Mouse (Mus musculus): Measurements from ENCODE around the gene Zfp385c. TPM values are rescaled to one million over a fixed set of nuclear protein-coding genes. Genes with fewer than 3 reads are reported as not detected.
"Not testable (repeated sequence)": the region's sequence is repeated elsewhere in the genome, so short reads cannot be mapped to it uniquely, and the experiment has no call there.

The Zfp385c gene
- polyA plus RNA-seq, 1 experiment from 2014 or later = 2.3 TPM

DNA sequence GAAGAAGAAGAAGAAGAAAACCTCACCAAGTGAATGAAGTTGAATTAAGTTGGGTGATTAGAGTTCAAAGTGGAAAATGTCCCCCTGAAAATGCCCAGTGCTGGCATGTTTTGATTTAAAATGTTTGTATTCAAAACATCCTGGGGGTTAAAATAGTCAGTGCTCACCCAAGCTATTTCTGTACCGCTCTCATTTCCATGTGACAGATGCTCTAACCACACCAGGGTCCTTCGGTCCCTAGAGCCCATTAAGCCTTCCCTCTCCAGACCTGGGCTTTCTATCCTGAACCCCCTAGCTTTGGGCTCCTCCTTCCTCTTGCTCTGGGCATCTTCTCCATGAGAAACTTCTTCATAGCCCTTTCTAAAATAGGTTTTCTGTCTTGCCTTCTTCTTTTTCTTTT lies 8.2 kb downstream of the Zfp385c start:
- no peak for ATAC-seq (ENCODE audit: insufficient number of reproducible peaks, insufficient read depth, low FRiP score, low TSS enrichment, low read depth)
- no peaks in the 10 kb centered on the region for H3K9me3 ChIP-seq
- H3K9ac ChIP-seq = no peak overlapping the region
- H3K4me1 ChIP-seq = no peaks in the 10 kb centered on the region
- no peak overlapping the region for H3K4me3 ChIP-seq
- 63% methylated on average over 2 of the region's 2 CpGs for WGBS
- no peaks in the 10 kb centered on the region for H3K27me3 ChIP-seq
- no peak overlapping the region for H3K4me2 ChIP-seq
- H3K27ac ChIP-seq = no peak overlapping the region
- no peaks in the 10 kb centered on the region for H3K36me3 ChIP-seq

DNA sequence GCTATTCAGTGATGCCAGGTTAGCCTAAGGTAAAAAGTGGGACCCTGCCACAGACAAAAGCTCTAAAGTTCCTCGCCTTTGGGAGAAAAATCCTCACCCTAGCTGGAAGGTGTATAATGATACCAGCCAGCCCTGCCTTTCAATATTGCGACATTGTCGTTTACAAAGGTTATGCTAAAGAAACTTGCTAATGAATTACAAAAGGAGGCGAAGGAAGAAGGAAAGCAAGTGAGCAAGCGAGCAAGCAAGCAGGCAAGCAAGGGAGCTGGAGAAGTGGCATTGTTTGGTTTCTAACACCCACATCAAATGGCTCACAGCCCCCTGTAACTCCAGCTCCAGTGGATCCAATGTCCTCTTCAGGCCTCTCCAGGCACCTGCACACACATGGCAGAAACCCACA lies 9.7 kb downstream of the Zfp385c start:
- no peak for ATAC-seq (ENCODE audit: insufficient number of reproducible peaks, insufficient read depth, low FRiP score, low TSS enrichment, low read depth)
- no peak overlapping the region for H3K4me2 ChIP-seq
- H3K9ac ChIP-seq = no peak overlapping the region
- WGBS = 74% methylated on average over 5 of the region's 5 CpGs
- H3K27me3 ChIP-seq = no peaks in the 10 kb centered on the region
- peaks cover 7% of the 10 kb centered on the region; the same call in 1 of the 2 replicates for H3K4me1 ChIP-seq
- no peaks in the 10 kb centered on the region for H3K9me3 ChIP-seq
- H3K36me3 ChIP-seq = no peaks in the 10 kb centered on the region
- H3K27ac ChIP-seq = no peak overlapping the region
- H3K4me3 ChIP-seq = no peak overlapping the region

DNA sequence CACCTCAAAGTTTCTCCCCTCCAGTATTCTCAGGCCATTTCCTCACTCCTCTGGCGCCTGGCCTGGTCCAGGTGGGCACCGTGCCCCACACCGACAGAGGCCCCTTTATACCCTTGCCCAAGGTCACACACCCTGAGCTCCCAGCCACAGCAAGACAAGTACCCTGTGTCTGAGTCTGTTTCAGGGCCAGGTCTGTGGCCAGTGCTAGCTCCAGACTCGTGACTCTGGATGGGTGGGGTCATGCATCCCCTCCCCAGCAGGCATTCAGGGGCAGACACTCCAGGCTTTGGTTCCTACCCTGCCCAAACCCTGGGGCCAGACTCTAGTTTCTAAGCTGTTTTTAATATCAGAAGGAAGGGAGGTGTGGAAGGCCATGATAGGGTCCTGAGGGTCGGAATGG lies 10.4 kb downstream of the Zfp385c start:
- Histone ChIP-seq H3K4me1 (peaks cover 8% of the 10 kb centered on the region; the same call in 1 of the 2 replicates), H3K27ac (no peak overlapping the region), H3K27me3 (no peaks in the 10 kb centered on the region), H3K4me3 (no peak overlapping the region), H3K36me3 (no peaks in the 10 kb centered on the region), H3K9me3 (no peaks in the 10 kb centered on the region), H3K9ac (no peak overlapping the region), H3K4me2 (no peak overlapping the region)
- 71% methylated on average over 5 of the region's 5 CpGs for WGBS
- ATAC-seq (ENCODE audit: insufficient number of reproducible peaks, insufficient read depth, low FRiP score, low TSS enrichment, low read depth) = no peak

GRCm38 (mm10) chr11:100677810-100678209 lies 14.4 kb downstream of the Zfp385c start:
- H3K9ac ChIP-seq = no peak overlapping the region
- no peaks in the 10 kb centered on the region for H3K36me3 ChIP-seq
- no peak for ATAC-seq (ENCODE audit: insufficient number of reproducible peaks, insufficient read depth, low FRiP score, low TSS enrichment, low read depth)
- H3K9me3 ChIP-seq = no peaks in the 10 kb centered on the region
- 53% methylated on average over 7 of the region's 7 CpGs for WGBS
- peaks cover 16% of the 10 kb centered on the region for H3K4me1 ChIP-seq
- no peak overlapping the region for H3K4me2 ChIP-seq
- no peak overlapping the region for H3K4me3 ChIP-seq
- no peak overlapping the region for H3K27ac ChIP-seq
- H3K27me3 ChIP-seq = peaks cover 9% of the 10 kb centered on the region

DNA sequence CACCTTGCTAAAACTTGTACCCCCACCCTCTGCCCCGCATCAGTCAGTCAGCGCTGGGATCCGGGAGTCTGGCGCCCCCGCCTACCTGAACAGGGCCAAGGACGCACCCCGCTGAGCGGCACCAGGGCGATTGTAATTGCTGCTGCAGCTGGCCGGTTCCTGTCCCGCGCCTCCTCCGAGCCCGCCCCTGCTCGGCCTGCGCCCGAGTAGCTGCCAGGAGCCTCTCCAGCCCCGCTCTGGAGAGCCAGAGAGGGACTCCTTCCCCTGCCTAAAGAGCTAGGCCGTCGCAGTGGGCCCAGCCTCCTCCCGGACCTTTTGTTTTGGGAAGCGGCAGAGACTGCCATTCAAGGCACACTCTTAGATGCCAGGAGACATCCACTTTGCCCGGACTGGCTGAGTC lies 19.1 kb downstream of the Zfp385c start:
- Histone ChIP-seq H3K4me2 (peak overlapping the region; percentile 56), H3K27me3 (peaks cover 19% of the 10 kb centered on the region), H3K36me3 (no peaks in the 10 kb centered on the region), H3K27ac (no peak overlapping the region), H3K4me1 (peaks cover 19% of the 10 kb centered on the region), H3K9me3 (no peaks in the 10 kb centered on the region), H3K9ac (peak overlapping the region; percentile 68), H3K4me3 (peak overlapping the region; percentile 28)
- WGBS = 4% methylated on average over 23 of the region's 23 CpGs
- ATAC-seq (ENCODE audit: insufficient number of reproducible peaks, insufficient read depth, low FRiP score, low TSS enrichment, low read depth) = peak; percentile 50; the same call in 1 of the 2 replicates

DNA sequence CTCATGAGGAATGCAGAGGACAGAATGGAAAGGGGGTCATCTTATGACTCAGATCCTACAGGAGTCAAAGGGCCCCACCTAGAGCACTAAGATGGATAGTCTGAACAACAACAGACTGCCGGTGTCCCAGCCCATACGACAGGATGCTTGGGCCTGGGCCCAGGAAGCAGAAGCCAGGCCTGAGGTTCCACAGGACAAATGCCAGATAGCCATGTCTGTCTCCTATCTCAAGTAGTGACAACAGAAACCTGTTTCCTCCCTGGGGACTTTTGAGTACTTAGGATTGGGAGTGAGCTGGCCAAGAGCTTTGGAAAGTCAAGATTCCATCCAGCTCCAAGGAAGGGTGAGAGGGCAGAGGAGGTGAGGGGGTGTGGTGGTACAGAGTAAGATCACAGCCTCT lies 20.3 kb downstream of the Zfp385c start:
- H3K27ac ChIP-seq = no peak overlapping the region
- H3K9me3 ChIP-seq = no peaks in the 10 kb centered on the region
- no peak overlapping the region for H3K4me3 ChIP-seq
- H3K36me3 ChIP-seq = no peaks in the 10 kb centered on the region
- peaks cover 11% of the 10 kb centered on the region for H3K4me1 ChIP-seq
- no peak overlapping the region for H3K4me2 ChIP-seq
- WGBS = 83% methylated on average over 2 of the region's 2 CpGs
- ATAC-seq (ENCODE audit: insufficient number of reproducible peaks, insufficient read depth, low FRiP score, low TSS enrichment, low read depth) = no peak
- peaks cover 19% of the 10 kb centered on the region for H3K27me3 ChIP-seq
- H3K9ac ChIP-seq = no peak overlapping the region

- H3K9me3 ChIP-seq = no peaks in the 10 kb centered on the region
- no peak overlapping the region for H3K4me3 ChIP-seq
- H3K9ac ChIP-seq = no peak overlapping the region
- peaks cover 19% of the 10 kb centered on the region for H3K27me3 ChIP-seq
- peaks cover 11% of the 10 kb centered on the region for H3K4me1 ChIP-seq
- H3K36me3 ChIP-seq = no peaks in the 10 kb centered on the region
- 81% methylated on average over 1 of the region's 1 CpGs for WGBS
- no peak overlapping the region for H3K4me2 ChIP-seq
- no peak overlapping the region for H3K27ac ChIP-seq
- no peak for ATAC-seq (ENCODE audit: insufficient number of reproducible peaks, insufficient read depth, low FRiP score, low TSS enrichment, low read depth)
These were observed 21.2 kb downstream of the Zfp385c start for GRCm38 (mm10) chr11:100671049-100671448.

- no peak overlapping the region for H3K9ac ChIP-seq
- no peaks in the 10 kb centered on the region for H3K9me3 ChIP-seq
- H3K27ac ChIP-seq = no peak overlapping the region
- H3K4me3 ChIP-seq = no peak overlapping the region
- WGBS = 72% methylated on average over 10 of the region's 10 CpGs
- no peaks in the 10 kb centered on the region for H3K27me3 ChIP-seq
- ATAC-seq (ENCODE audit: insufficient number of reproducible peaks, insufficient read depth, low FRiP score, low TSS enrichment, low read depth) = no peak
- H3K36me3 ChIP-seq = no peaks in the 10 kb centered on the region
- H3K4me1 ChIP-seq = peaks cover 21% of the 10 kb centered on the region
- H3K4me2 ChIP-seq = no peak overlapping the region
These were observed 32.4 kb downstream of the Zfp385c start for GRCm38 (mm10) chr11:100659806-100660205.

DNA sequence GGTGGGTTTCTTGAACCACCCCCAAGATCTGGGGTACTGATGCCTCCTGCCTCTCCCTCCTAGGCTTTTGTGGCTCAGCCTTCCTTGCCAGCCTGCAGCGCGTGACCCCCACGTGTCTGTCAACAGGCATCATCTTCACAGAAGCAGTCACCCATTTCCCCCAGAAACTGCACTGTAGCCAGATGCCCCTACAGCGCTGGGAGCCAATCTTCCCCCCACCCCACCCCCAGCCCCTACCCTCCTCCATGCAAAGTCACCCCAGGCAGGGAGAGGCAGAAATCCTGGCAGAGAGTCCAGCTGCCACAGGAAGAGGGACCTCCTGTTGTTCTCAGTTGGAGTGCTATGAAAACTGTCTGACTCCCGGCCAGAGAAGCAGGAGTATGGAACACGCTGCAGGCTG lies 35.8 kb downstream of the Zfp385c start:
- no peak for ATAC-seq (ENCODE audit: insufficient number of reproducible peaks, insufficient read depth, low FRiP score, low TSS enrichment, low read depth)

DNA sequence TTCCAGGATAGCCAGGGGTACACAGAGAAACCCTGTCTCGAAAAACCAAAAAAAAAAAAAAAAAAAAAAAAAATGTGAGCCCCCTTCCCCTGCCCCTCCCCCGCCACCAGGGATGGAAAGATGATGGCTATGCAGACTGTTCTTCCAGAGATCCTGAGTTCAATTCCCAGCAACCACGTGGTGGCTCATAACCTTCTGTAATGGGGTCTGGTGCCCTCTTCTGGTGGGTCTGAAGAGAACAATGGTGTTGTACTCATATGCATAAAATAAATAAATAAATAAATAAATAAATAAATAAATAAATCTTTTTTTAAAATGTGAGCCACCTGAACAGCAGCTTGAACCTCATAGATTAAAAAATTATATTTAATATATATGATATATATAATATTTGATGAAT lies 36.7 kb downstream of the Zfp385c start:
- H3K4me3 ChIP-seq; H3K27ac ChIP-seq; H3K4me2 ChIP-seq; H3K9me3 ChIP-seq; H3K36me3 ChIP-seq; H3K9ac ChIP-seq; ATAC-seq (ENCODE audit: insufficient number of reproducible peaks, insufficient read depth, low FRiP score, low TSS enrichment, low read depth): not testable (repeated sequence)
- H3K27me3 ChIP-seq = peaks cover 16% of the 10 kb centered on the region
- peaks cover 27% of the 10 kb centered on the region for H3K4me1 ChIP-seq
- 66% methylated on average over 3 of the region's 3 CpGs for WGBS

More for the DNA sequence above, 35.8 kb downstream of the Zfp385c start:
- H3K4me2 ChIP-seq = peak overlapping the region; percentile 17; the same call in 1 of the 2 replicates
- no peaks in the 10 kb centered on the region for H3K9me3 ChIP-seq
- H3K27me3 ChIP-seq = peaks cover 7% of the 10 kb centered on the region
- H3K4me1 ChIP-seq = peaks cover 21% of the 10 kb centered on the region
- H3K27ac ChIP-seq = no peak overlapping the region
- H3K36me3 ChIP-seq = no peaks in the 10 kb centered on the region
- no peak overlapping the region for H3K9ac ChIP-seq
- H3K4me3 ChIP-seq = no peak overlapping the region
- WGBS = 5% methylated on average over 6 of the region's 6 CpGs

GRCm38 (mm10) chr11:100651748-100652147 lies 40.5 kb downstream of the Zfp385c start:
- no peak overlapping the region for H3K4me3 ChIP-seq
- H3K4me2 ChIP-seq = no peak overlapping the region
- WGBS = 12% methylated on average over 3 of the region's 3 CpGs
- no peaks in the 10 kb centered on the region for H3K9me3 ChIP-seq
- no peak overlapping the region for H3K27ac ChIP-seq
- H3K4me1 ChIP-seq = peaks cover 24% of the 10 kb centered on the region
- peaks cover 36% of the 10 kb centered on the region for H3K27me3 ChIP-seq
- ATAC-seq (ENCODE audit: insufficient number of reproducible peaks, insufficient read depth, low FRiP score, low TSS enrichment, low read depth) = no peak
- no peaks in the 10 kb centered on the region for H3K36me3 ChIP-seq
- no peak overlapping the region for H3K9ac ChIP-seq

- Histone ChIP-seq H3K4me3 (no peak overlapping the region), H3K4me2 (peak overlapping the region; percentile 26; the same call in 1 of the 2 replicates), H3K27me3 (peaks cover 36% of the 10 kb centered on the region), H3K36me3 (no peaks in the 10 kb centered on the region), H3K4me1 (peaks cover 19% of the 10 kb centered on the region), H3K9ac (no peak overlapping the region), H3K27ac (peak overlapping the region; percentile 55; the same call in 1 of the 2 replicates), H3K9me3 (no peaks in the 10 kb centered on the region)
- WGBS = 15% methylated on average over 8 of the region's 8 CpGs
- ATAC-seq (ENCODE audit: insufficient number of reproducible peaks, insufficient read depth, low FRiP score, low TSS enrichment, low read depth) = no peak
These were observed 41.0 kb downstream of the Zfp385c start for GRCm38 (mm10) chr11:100651205-100651604.

All from embryonic facial prominence, embryonic 13.5 days (tissue).